Mouse (Mus musculus): ENCODE measurements at regions not wholly inside any gene's neighbourhood (a gene's known extent, or its start where the extent isn't known, plus 50 kb on each side); places are given as distances from the start of the nearest gene placed in this dataset.

GRCm38 (mm10) chr4:69898831-69899230 is 511.4 kb downstream of the Cdk5rap2 start:
- WGBS: 76% methylated on average over 1 of the region's 1 CpGs
- H3K27ac ChIP-seq (replicated peaks): no peak overlapping the region
- ATAC-seq (ENCODE audit: low read depth): no peak

GRCm38 (mm10) chr4:69896111-69896510 is 514.1 kb downstream of the Cdk5rap2 start:
- H3K4me1 ChIP-seq (replicated peaks): 0 out of 2 replicates have a peak, but pooled peaks cover 5% of the 10 kb centered on the region
- ATAC-seq (ENCODE audit: low read depth): no peak
- 84% methylated on average over 1 of the region's 1 CpGs for WGBS
- H3K4me2 ChIP-seq: no peak overlapping the region
- no peak overlapping the region for H3K27ac ChIP-seq (replicated peaks)
- H3K9ac ChIP-seq: no peak overlapping the region
- no peaks in the 10 kb centered on the region for H3K9me3 ChIP-seq
- no peak overlapping the region for H3K4me3 ChIP-seq
- H3K36me3 ChIP-seq: no peaks in the 10 kb centered on the region
- no peaks in the 10 kb centered on the region for H3K27me3 ChIP-seq

More at GRCm38 (mm10) chr4:69898831-69899230, 511.4 kb downstream of the Cdk5rap2 start:
- Histone ChIP-seq H3K27me3 (no peaks in the 10 kb centered on the region), H3K4me2 (no peak overlapping the region), H3K4me3 (no peak overlapping the region), H3K9ac (no peak overlapping the region), H3K36me3 (no peaks in the 10 kb centered on the region), H3K9me3 (no peaks in the 10 kb centered on the region), H3K4me1 (replicated peaks) (0 out of 2 replicates have a peak, but pooled peaks cover 5% of the 10 kb centered on the region)

GRCm38 (mm10) chr4:69892829-69893175 is 517.4 kb downstream of the Cdk5rap2 start:
- no peak overlapping the region for H3K27ac ChIP-seq (replicated peaks)
- ATAC-seq (ENCODE audit: low read depth): no peak
- no peak overlapping the region for H3K9ac ChIP-seq
- H3K36me3 ChIP-seq: no peaks in the 10 kb centered on the region
- no peak overlapping the region for H3K4me2 ChIP-seq
- H3K9me3 ChIP-seq: no peaks in the 10 kb centered on the region
- peaks cover 11% of the 10 kb centered on the region; the same call in 1 of the 2 replicates for H3K4me1 ChIP-seq (replicated peaks)
- no peak overlapping the region for H3K4me3 ChIP-seq
- H3K27me3 ChIP-seq: no peaks in the 10 kb centered on the region

GRCm38 (mm10) chr4:69891898-69892828 is 518.1 kb downstream of the Cdk5rap2 start:
- peak; percentile 40 for ATAC-seq (ENCODE audit: low read depth)
- 47% methylated on average over 8 of the region's 8 CpGs for WGBS
- H3K4me2 ChIP-seq: no peak overlapping the region
- no peaks in the 10 kb centered on the region for H3K9me3 ChIP-seq
- H3K4me1 ChIP-seq (replicated peaks): peaks cover 11% of the 10 kb centered on the region; the same call in 1 of the 2 replicates
- H3K4me3 ChIP-seq: no peak overlapping the region
- H3K9ac ChIP-seq: no peak overlapping the region
- no peaks in the 10 kb centered on the region for H3K27me3 ChIP-seq
- H3K27ac ChIP-seq (replicated peaks): no peak overlapping the region
- H3K36me3 ChIP-seq: no peaks in the 10 kb centered on the region

GRCm38 (mm10) chr4:69890655-69891054 is 519.6 kb downstream of the Cdk5rap2 start:
- H3K27me3 ChIP-seq: no peaks in the 10 kb centered on the region

GRCm38 (mm10) chr4:69889931-69890634 is 520.2 kb downstream of the Cdk5rap2 start:
- Histone ChIP-seq H3K9me3 (no peaks in the 10 kb centered on the region), H3K4me2 (no peak overlapping the region), H3K27ac (replicated peaks) (no peak overlapping the region), H3K36me3 (no peaks in the 10 kb centered on the region), H3K9ac (no peak overlapping the region), H3K4me1 (replicated peaks) (peaks cover 6% of the 10 kb centered on the region; the same call in 1 of the 2 replicates), H3K4me3 (no peak overlapping the region), H3K27me3 (no peaks in the 10 kb centered on the region)
- whole genome bisulfite sequencing: 17% methylated on average over 5 of the region's 5 CpGs
- ATAC-seq (ENCODE audit: low read depth): no peak

More at GRCm38 (mm10) chr4:69890655-69891054, 519.6 kb downstream of the Cdk5rap2 start:
- Histone ChIP-seq H3K27ac (replicated peaks) (no peak overlapping the region), H3K36me3 (no peaks in the 10 kb centered on the region), H3K4me2 (no peak overlapping the region), H3K4me1 (replicated peaks) (peaks cover 6% of the 10 kb centered on the region; the same call in 1 of the 2 replicates), H3K9ac (no peak overlapping the region), H3K9me3 (no peaks in the 10 kb centered on the region), H3K4me3 (no peak overlapping the region)
- ATAC-seq (ENCODE audit: low read depth): no peak
- WGBS: 63% methylated on average over 2 of the region's 2 CpGs

GRCm38 (mm10) chr4:69876734-69877133 is 533.5 kb downstream of the Cdk5rap2 start:
- H3K36me3 ChIP-seq: no peaks in the 10 kb centered on the region
- no peaks in the 10 kb centered on the region for H3K27me3 ChIP-seq
- no peak for ATAC-seq (ENCODE audit: low read depth)
- no peak overlapping the region for H3K27ac ChIP-seq (replicated peaks)
- H3K4me2 ChIP-seq: no peak overlapping the region
- 35% methylated on average over 2 of the region's 2 CpGs for WGBS
- H3K4me3 ChIP-seq: no peak overlapping the region
- no peak overlapping the region for H3K9ac ChIP-seq
- H3K9me3 ChIP-seq: no peaks in the 10 kb centered on the region
- 0 out of 2 replicates have a peak, but pooled peaks cover 5% of the 10 kb centered on the region for H3K4me1 ChIP-seq (replicated peaks)

GRCm38 (mm10) chr4:69870638-69871037 is 539.6 kb downstream of the Cdk5rap2 start:
- Histone ChIP-seq H3K9me3 (no peaks in the 10 kb centered on the region), H3K9ac (no peak overlapping the region), H3K4me3 (no peak overlapping the region), H3K27me3 (no peaks in the 10 kb centered on the region), H3K27ac (replicated peaks) (no peak overlapping the region), H3K4me2 (no peak overlapping the region), H3K4me1 (replicated peaks) (no peaks in the 10 kb centered on the region), H3K36me3 (no peaks in the 10 kb centered on the region)
- no peak for ATAC-seq (ENCODE audit: low read depth)
- 37% methylated on average over 2 of the region's 2 CpGs for WGBS

- 90% methylated on average over 13 of the region's 13 CpGs for WGBS
- Histone ChIP-seq H3K27me3 (no peaks in the 10 kb centered on the region), H3K4me3 (no peak overlapping the region), H3K27ac (replicated peaks) (no peak overlapping the region), H3K9me3 (no peaks in the 10 kb centered on the region), H3K36me3 (no peaks in the 10 kb centered on the region), H3K4me2 (no peak overlapping the region), H3K4me1 (replicated peaks) (no peaks in the 10 kb centered on the region), H3K9ac (no peak overlapping the region)
- ATAC-seq (ENCODE audit: low read depth): no peak
These were observed 555.2 kb downstream of the Cdk5rap2 start for GRCm38 (mm10) chr4:69855001-69855400.

GRCm38 (mm10) chr4:69852637-69853036 is 557.6 kb downstream of the Cdk5rap2 start:
- no peaks in the 10 kb centered on the region for H3K9me3 ChIP-seq
- H3K27ac ChIP-seq (replicated peaks): no peak overlapping the region
- no peaks in the 10 kb centered on the region for H3K36me3 ChIP-seq
- H3K27me3 ChIP-seq: no peaks in the 10 kb centered on the region
- no peaks in the 10 kb centered on the region for H3K4me1 ChIP-seq (replicated peaks)
- H3K9ac ChIP-seq: no peak overlapping the region
- 24% methylated on average over 1 of the region's 1 CpGs for WGBS
- no peak overlapping the region for H3K4me2 ChIP-seq
- ATAC-seq (ENCODE audit: low read depth): no peak
- no peak overlapping the region for H3K4me3 ChIP-seq

- no peak for ATAC-seq (ENCODE audit: low read depth)
These were observed 560.8 kb downstream of the Cdk5rap2 start for GRCm38 (mm10) chr4:69849423-69849822.

GRCm38 (mm10) chr4:69839868-69840267 is 570.4 kb downstream of the Cdk5rap2 start:
- Histone ChIP-seq H3K4me3 (no peak overlapping the region), H3K9me3 (no peaks in the 10 kb centered on the region), H3K36me3 (no peaks in the 10 kb centered on the region), H3K4me1 (replicated peaks) (peaks cover 10% of the 10 kb centered on the region; the same call in 1 of the 2 replicates), H3K4me2 (no peak overlapping the region), H3K27ac (replicated peaks) (no peak overlapping the region), H3K9ac (no peak overlapping the region), H3K27me3 (no peaks in the 10 kb centered on the region)
- ATAC-seq (ENCODE audit: low read depth): no peak
- WGBS: 61% methylated on average over 9 of the region's 9 CpGs

More at GRCm38 (mm10) chr4:69849423-69849822, 560.8 kb downstream of the Cdk5rap2 start:
- Histone ChIP-seq H3K27me3 (no peaks in the 10 kb centered on the region), H3K9me3 (no peaks in the 10 kb centered on the region), H3K36me3 (no peaks in the 10 kb centered on the region), H3K4me1 (replicated peaks) (no peaks in the 10 kb centered on the region), H3K4me3 (no peak overlapping the region), H3K27ac (replicated peaks) (no peak overlapping the region), H3K9ac (no peak overlapping the region), H3K4me2 (no peak overlapping the region)
- 91% methylated on average over 3 of the region's 3 CpGs for WGBS
